Mouse (Mus musculus): ENCODE measurements around the gene Gm5737.
A peak's percentile ranks its signal among the peaks of the same experiment; 100 is the strongest.

- TF ChIP-seq CTCF (IDR thresholded peaks at IDR 0.05; ENCODE audit: control insufficient read depth, insufficient read depth, low read length) (peak; percentile 78), POLR2A (IDR thresholded peaks at IDR 0.05; ENCODE audit: borderline replicate concordance, control insufficient read depth, low read depth, low read length) (no peak)
These were observed 14.2 kb downstream of the Gm5737 start for GRCm38 (mm10) chr7:120826408-120826807.

All from bone marrow, adult 2 months (tissue).